Mouse (Mus musculus) cerebellum, adult 2 months (tissue): ENCODE measurements around the gene Nfyb.

Source experiments
- CTCF ChIP-seq: fragments of 200-500 bp; IDR thresholded peaks from 2 replicates; pipeline ENCODE4 v1.5.1; 2011; ENCODE audit warnings: low read depth, mild to moderate bottlenecking, control low read depth, low read length, moderate library complexity, borderline replicate concordance; ENCODE audit not compliant: insufficient read depth
- POLR2A ChIP-seq: fragments of 200-500 bp; IDR thresholded peaks from 2 replicates; pipeline ENCODE4 v1.6.1; 2011; ENCODE audit warnings: low read length, control low read depth, borderline replicate concordance; ENCODE audit not compliant: insufficient read depth

DNA sequence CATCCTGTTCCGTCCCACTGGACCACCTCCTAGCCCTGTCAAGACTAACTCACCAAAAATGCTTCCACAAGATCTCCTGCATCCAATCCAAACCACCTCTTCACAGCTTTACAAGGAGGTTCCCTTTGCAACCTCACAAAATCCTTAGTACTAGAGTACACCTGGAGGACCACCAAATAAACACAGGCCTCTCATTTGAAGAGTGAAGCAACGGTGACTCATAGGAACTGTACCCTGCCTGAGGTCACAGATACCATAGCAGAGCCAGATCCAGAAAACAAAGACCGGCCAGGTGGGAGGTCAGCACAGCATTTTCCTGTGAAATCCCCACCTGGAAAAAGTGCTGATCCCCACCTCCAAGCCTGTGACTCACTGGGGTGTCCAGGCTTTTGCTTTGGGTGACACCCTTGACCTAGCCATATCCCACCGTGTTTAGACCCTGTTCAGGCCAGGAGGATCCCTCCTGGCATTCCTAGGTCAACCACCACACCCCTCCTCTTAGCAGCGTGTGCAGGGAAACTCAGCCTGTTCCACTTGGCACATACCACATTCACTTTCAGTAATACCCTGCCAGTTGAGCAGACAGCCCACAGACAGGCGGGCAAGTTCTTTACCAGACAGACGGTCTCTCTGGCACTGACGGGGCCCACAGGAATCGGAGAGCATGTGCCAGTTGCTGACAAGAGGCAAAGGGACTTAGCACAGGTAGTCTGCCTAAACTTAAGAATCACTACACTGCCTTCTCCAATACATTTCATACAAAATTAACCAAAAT is 2.7 kb downstream of the Nfyb start:
- TF ChIP-seq CTCF (no peak), POLR2A (no peak)
